Mouse (Mus musculus) small intestine, adult 10 weeks (tissue): ENCODE measurements around the gene Xylt1. TPM values are rescaled to one million over a fixed set of nuclear protein-coding genes. Genes with fewer than 3 reads are reported as not detected.

Source experiments
- polyA plus RNA-seq: library from polyadenylated mRNA; stranded (reverse); fragments of 350-450 nt; fragmentation: Illumina TruSeq; extraction: RNeasy Lipid Tissue Mini Kit (QIAGEN cat#74804); gene quantifications from one replicate; pipeline ENCODE4 v1.2.3, GENCODE M21; 2014; ENCODE audit warnings: low replicate concordance

Xylt1 gene
- polyA plus RNA-seq: 2.2 TPM

DNA sequence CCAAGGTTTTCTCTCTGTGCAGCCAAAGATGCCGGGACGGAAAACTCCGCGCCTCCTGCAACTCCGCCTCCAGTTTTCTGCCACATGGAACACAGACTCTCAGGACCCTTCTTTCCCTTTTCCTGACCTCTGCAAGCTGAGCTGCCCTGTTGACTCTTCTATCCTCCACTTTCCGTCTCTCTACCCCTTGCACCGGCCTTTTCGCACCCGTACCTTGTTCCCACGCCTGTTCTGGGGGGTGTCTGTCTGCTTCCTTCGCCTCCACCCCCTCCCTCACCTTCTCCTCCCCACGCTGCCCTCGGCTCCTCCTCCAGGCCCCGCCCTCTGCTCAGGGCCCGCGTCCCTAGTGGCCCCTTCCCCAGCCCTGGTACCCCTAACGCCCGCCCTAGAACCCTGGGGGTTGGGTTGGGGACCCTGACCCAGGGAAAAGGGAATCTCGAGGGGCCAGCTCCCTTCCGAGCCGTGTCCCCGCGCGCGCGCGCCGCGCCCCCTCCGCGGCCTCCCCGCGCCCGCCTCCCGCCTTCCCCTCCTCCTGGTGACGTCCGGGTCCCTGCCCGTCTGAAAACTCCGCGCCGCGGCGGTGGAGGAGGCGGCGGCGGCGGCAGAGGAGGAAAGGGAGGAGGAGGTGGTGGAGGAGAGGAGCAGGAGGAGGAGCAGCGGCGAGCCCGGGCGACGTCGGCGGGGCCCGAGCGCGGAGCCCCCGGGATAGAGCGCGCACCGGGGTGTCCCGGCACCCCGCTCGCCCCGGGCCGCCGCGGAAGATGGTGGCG lies at the start of gene Xylt1:
TSS of gene Xylt1 (plus strand) at position 562 of the 770 bp plus-strand sequence.

